ENCODE assay signal across 8 mouse cellular contexts in genomic region chr6:99028161-99028988, GRCm38 (mm10).
A peak's percentile ranks its signal among the peaks of the same experiment; 100 is the strongest.
DNase-seq lines count a peak whose midpoint lies in the region; ATAC-seq lines count a peak whose summit lies in the region.

No protein-coding gene starts in this region.

- peak; percentile 89 for ATAC-seq in heart, embryonic 16.5 days (replicated peaks; ENCODE audit: extremely low read depth, insufficient read depth, low FRiP score)

- under 1% methylated on average over 85 of the region's 87 CpGs for WGBS in embryonic facial prominence, embryonic 10.5 days
- under 1% methylated on average over 71 of the region's 87 CpGs for WGBS in heart, embryonic 16.5 days

- peak overlapping the region; percentile 83 for H3K4me3 ChIP-seq in embryonic facial prominence, embryonic 10.5 days
- peak overlapping the region; percentile 78 for H3K4me3 ChIP-seq in heart, embryonic 16.5 days (ENCODE audit: low read length)

- peak; percentile 51 to 54 for DNase-seq in left cerebral cortex, adult 18-20 months (ENCODE audit: low spot score in 2 of 2)
- DNase-seq in left cerebral cortex, adult 8-10 months (ENCODE audit: low spot score in 2 of 2), result no peak
- DNase-seq in embryonic facial prominence, embryonic 10.5 days (ENCODE audit: low spot score), result peak; percentile 91
- peak; percentile 34 to 69 for DNase-seq in kidney, postnatal 36 days
- DNase-seq in lung, postnatal 4 days, result peak; percentile 76 to 85
- DNase-seq in retina, postnatal 1 day, result peak; percentile 85
- DNase-seq in urinary bladder, adult 2 months (ENCODE audit: low spot score), result peak; percentile 64

- peak overlapping the region; percentile 55 for H3K4me2 ChIP-seq in heart, embryonic 16.5 days (ENCODE audit: low read depth, low read length)

- peak overlapping the region; percentile 91 for H3K27ac ChIP-seq in embryonic facial prominence, embryonic 10.5 days (replicated peaks)
- peak overlapping the region; percentile 95 for H3K27ac ChIP-seq in heart, embryonic 16.5 days (ENCODE audit: low read length)

- H3K4me1 ChIP-seq in embryonic facial prominence, embryonic 10.5 days, result peaks cover 95% of the 10 kb centered on the region
- peaks cover 37% of the 10 kb centered on the region for H3K4me1 ChIP-seq in heart, embryonic 16.5 days (ENCODE audit: control insufficient read depth, insufficient read depth, low read length)

- peak overlapping the region; percentile 92 for H3K9ac ChIP-seq in heart, embryonic 16.5 days (ENCODE audit: low read length)

- no peaks in the 10 kb centered on the region for H3K36me3 ChIP-seq in embryonic facial prominence, embryonic 10.5 days (replicated peaks)
- H3K36me3 ChIP-seq in heart, embryonic 16.5 days (ENCODE audit: control insufficient read depth, insufficient read depth), result no peaks in the 10 kb centered on the region

- peaks cover 4% of the 10 kb centered on the region; the same call in 1 of the 2 replicates for H3K27me3 ChIP-seq in embryonic facial prominence, embryonic 10.5 days (replicated peaks; ENCODE audit: low read depth, poor library complexity, severe bottlenecking)
- no peaks in the 10 kb centered on the region for H3K27me3 ChIP-seq in heart, embryonic 16.5 days (ENCODE audit: control insufficient read depth, insufficient read depth, low read length)

- H3K9me3 ChIP-seq in embryonic facial prominence, embryonic 10.5 days, result no peaks in the 10 kb centered on the region
- H3K9me3 ChIP-seq in heart, embryonic 16.5 days (replicated peaks; ENCODE audit: control insufficient read depth, low read length), result no peaks in the 10 kb centered on the region

Comparison
In these comparisons a context has a peak if more than half of its experiments do, and no peak if none do; other contexts are left out.
1. DNase-seq: peak in left cerebral cortex, adult 18-20 months (2 of 2), embryonic facial prominence, embryonic 10.5 days (single experiment), kidney, postnatal 36 days (2 of 2), lung, postnatal 4 days (2 of 2), retina, postnatal 1 day (single experiment) and urinary bladder, adult 2 months (single experiment); none in left cerebral cortex, adult 8-10 months (0 of 2).